Mouse (Mus musculus): ENCODE results near the gene Snai3.
A peak's percentile ranks its signal among the peaks of the same experiment; 100 is the strongest.

The Snai3 gene

DNA sequence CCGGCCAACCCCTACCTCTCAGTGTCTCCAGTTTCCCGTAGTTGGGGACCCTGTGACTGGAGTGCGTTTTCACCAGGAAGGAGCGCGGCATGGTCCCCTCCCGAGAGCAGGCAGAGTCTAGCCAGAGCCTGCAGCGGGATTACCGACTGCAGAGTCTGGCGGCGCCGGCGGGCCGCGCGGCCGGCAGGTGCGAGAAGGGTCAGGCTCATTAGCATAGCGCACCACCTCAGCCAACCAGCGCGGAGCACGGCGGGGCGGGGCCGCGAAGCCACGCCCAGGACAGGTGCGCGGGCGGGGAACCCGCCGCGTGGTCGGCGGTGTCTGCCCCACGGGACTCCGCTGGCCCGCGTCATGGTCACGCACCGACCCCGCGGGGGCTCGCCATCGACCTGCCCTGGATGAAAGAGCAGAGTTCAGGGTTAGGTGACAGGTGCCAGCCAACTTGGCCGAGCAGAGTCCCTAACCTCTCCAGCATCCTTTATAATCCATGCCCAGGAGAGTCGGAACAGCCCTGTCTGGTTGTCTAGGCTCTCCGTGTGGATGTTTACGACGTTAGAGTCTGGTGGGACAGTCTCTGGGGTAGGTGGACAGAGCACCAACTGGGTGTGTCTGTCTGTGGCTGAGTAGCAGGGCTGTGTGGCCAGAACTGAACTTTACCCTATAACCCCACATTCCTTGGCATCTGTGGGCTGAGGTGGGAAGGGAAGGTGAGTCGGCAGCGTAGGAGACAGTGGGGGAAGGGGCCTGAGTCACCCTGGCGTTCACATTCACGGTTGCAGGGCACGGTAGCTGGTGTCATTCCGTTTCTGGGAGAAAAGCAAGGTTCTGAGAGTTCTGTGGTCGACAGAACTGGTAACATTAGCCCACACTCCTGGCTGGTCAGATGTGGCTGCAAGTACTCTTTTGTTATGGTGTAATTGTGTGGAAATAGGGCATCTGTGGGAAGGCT lies at the start of gene Snai3:
Gene Snai3 (minus strand): TSS at position 210 of the 949 bp plus-strand sequence.
- DNase-seq (ENCODE audit: extremely low spot score, low spot score), result peak; percentile 39

GRCm38 (mm10) chr8:122500856-122501255 lies 40.3 kb upstream of the Snai3 start:
- peak; percentile 76 for DNase-seq (ENCODE audit: extremely low spot score, low spot score)

DNA sequence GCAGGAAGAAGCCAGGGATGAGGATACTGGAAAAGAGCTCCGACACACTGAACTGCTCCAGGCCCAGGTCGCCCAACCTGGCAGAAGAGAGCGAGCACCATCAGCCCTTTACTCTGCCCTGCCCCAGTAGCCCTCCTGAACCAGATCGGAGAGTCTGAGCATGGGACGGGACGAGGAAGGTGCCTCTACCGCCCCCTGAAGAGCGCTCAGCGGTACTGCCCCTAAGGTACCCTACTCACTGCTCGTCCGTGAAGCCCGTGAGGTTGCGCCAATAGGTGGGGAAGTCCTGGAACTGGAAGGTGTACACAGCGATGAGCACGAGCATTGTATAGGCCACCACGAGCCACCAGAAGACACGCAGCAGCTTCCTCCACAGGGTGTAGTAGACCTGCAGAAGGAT lies 37.4 kb upstream of the Snai3 start:
- no peak for DNase-seq (ENCODE audit: extremely low spot score, low spot score)

DNA sequence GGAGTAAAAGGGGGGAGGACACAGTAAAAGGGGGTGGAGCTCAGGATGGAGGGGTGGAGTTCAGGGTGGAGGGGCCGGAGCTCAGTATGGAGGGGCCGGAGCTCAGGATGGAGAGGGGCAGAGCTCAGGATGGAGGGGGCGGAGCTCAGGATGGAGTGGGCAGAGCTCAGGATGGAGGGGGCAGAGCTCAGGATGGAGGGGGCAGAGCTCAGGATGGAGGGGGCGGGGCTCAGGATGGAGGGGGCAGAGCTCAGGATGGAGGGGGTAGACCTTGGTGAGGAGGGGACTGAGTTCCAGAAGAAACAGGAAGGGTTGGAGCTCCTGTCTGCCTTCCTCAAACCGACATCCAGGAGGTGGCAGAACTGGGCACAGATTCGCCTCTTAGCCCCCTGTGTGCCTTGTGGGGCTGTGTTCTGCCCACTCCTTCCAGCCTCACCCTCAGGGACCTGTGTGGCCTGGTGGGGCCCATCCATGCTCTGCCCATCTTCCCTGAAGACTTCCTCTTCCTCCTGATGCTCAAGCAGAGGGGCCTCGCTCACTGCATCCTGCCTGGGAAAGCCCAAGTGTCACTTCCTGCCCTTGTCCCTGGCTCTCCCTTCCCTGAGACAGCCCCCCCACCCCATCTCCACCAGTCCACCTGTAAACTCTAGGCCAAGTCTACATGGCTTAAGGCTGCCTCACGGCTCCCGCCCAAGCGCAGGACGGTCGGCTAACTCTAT lies 36.6 kb upstream of the Snai3 start:
- DNase-seq (ENCODE audit: extremely low spot score, low spot score), result no peak

- DNase-seq (ENCODE audit: extremely low spot score, low spot score), result no peak
Measured at GRCm38 (mm10) chr8:122488387-122488786, 27.9 kb upstream of the Snai3 start.

DNA sequence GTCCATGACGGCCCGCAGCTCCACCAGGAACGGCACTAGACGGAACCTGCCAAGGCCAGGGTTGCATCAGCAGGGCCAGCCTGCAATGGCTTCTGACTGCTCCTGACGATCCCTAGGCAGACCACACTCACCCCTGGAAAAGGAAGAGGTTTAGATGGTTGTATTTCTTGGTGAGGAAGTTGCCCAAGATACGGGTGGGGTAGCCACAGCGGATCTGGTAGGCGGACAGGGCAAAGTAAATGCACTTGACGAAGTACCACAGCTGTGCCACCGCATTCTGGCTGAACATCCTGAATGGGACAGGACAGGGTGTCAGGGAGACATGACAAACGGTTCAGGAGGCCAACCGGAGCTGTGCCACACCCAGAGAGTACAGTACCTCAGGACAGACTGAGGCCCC lies 24.3 kb upstream of the Snai3 start:
- DNase-seq (ENCODE audit: extremely low spot score, low spot score), result no peak

DNA sequence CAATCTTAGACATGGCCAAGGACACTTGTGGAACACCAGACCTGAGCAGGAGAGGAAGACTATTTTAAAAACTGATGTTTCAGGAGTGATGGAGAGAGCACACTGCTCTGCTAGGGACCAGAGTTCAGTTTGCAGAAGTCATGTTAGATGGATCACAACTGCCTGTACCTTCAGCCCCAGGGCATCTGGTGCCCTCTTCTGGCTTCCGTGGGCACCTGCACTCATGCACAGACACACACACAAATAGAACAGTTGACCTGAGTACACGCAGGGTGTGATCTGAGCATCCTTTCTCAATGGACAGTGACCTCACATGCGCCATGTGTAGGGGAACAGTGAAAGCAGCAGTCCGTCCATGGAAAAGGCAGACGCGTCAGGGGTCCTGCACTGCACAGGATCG lies 23.3 kb upstream of the Snai3 start:
- no peak for DNase-seq (ENCODE audit: extremely low spot score, low spot score)

GRCm38 (mm10) chr8:122482448-122482847 lies 21.9 kb upstream of the Snai3 start:
- DNase-seq (ENCODE audit: extremely low spot score, low spot score), result no peak

GRCm38 (mm10) chr8:122475580-122476320 lies 15.2 kb upstream of the Snai3 start, which contains the start of the genes Rnf166 and Ctu2:
TSS of gene Rnf166 (minus strand) at chr8:122476064.
TSS of gene Ctu2 (plus strand) at chr8:122476143.
- DNase-seq (ENCODE audit: extremely low spot score, low spot score), result peak; percentile 96

GRCm38 (mm10) chr8:122474951-122475560 lies 14.5 kb upstream of the Snai3 start:
- peak; percentile 32 for DNase-seq (ENCODE audit: extremely low spot score, low spot score)

- no peak for DNase-seq (ENCODE audit: extremely low spot score, low spot score)
Measured at GRCm38 (mm10) chr8:122473911-122474421, 13.4 kb upstream of the Snai3 start.

GRCm38 (mm10) chr8:122470691-122471090 lies 10.2 kb upstream of the Snai3 start:
- no peak for DNase-seq (ENCODE audit: extremely low spot score, low spot score)

GRCm38 (mm10) chr8:122469965-122470364 lies 9.4 kb upstream of the Snai3 start:
- DNase-seq (ENCODE audit: extremely low spot score, low spot score), result no peak

DNA sequence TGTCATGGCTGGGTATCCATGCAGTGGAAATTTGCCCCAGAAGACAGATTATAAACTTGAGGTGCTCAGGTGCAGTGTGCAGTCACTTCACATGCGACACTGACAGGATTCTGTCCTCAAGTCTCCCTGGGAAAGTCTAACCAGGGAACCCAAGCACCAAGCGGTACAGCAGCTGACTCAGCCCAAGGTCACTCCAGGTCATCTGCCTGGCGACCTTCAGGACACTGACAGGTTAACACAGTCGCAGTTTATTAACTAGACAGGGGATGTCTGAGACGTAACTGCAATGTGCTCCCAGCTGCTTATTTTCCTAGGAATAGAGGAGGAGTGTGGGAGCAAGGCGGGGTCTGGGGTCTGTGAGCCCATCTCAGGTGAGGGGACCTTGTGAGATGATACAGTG lies 8.9 kb upstream of the Snai3 start:
- DNase-seq (ENCODE audit: extremely low spot score, low spot score), result no peak

- no peak for DNase-seq (ENCODE audit: extremely low spot score, low spot score)
Measured at GRCm38 (mm10) chr8:122467816-122468215, 7.3 kb upstream of the Snai3 start.

DNA sequence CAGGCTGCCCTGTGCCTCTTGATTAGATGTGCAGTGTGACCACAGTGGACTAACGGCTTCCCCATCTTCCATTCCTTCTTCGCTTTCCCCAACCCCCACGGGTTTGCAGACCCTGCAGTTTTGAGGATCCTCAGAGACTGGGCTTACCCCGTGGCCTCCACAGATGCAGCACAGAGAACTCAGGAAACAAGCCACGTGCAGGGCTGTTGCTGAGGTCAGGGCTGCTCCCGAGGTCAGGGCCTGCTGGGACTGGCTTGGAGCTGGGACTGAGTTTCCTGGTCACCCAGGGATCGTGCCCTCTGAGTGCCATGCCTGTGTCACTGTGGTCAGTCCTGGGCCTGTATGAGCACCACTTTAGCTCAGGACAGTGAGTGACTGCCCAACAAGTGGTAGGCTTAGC lies 4.5 kb upstream of the Snai3 start:
- DNase-seq (ENCODE audit: extremely low spot score, low spot score), result no peak

GRCm38 (mm10) chr8:122463651-122464640 lies 3.4 kb upstream of the Snai3 start:
- DNase-seq (ENCODE audit: extremely low spot score, low spot score), result no peak

DNA sequence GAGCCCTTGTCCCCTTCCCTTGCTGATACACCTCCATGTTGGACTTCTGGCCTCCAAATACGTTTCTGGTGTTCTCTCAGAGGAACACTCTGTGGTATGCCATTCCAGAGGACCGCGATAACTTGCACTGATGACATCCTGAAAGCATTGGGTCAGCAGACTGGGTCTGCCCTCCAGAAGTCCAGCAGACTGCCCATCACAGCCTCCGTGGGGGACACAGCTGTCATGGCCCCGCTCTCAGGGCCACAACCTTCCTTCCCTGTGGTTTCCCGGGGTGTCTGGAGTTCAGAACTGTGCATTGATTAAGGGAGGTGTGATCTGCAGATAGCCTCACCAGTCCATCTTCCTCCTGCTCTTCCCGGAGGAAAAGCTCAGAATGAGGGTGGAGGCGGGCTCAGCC lies 2.0 kb upstream of the Snai3 start:
- no peak for DNase-seq (ENCODE audit: extremely low spot score, low spot score)

GRCm38 (mm10) chr8:122461473-122462148 lies 1.1 kb upstream of the Snai3 start:
- no peak for DNase-seq (ENCODE audit: extremely low spot score, low spot score)
